Mouse (Mus musculus): Measurements from ENCODE around the gene Cadm2.

Gene Cadm2

DNA sequence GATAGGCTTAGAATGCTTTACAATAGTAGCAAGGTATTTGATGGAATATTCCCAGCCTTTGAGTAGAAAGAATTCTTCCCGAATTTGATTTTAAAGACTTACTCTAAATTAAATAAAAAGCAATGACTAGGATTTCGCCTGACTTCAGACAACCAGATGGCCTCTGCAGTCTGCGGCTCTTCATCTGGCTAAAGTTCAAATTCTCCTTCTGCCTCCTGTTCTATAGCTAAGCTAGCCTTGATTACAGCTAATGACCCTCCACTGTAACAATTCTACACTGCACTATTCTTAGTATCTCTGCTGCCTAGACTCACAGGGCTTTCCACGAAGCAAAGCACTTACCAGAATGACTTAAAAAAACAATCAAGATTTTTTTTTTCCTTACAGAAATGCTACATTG is 495.9 kb downstream of the Cadm2 start:
- DNase-seq (ENCODE audit: low read depth, low spot score), result no peak

- no peak for DNase-seq (ENCODE audit: low read depth, low spot score)
Measured at GRCm38 (mm10) chr16:67122532-67122931, 498.2 kb downstream of the Cadm2 start.

DNA sequence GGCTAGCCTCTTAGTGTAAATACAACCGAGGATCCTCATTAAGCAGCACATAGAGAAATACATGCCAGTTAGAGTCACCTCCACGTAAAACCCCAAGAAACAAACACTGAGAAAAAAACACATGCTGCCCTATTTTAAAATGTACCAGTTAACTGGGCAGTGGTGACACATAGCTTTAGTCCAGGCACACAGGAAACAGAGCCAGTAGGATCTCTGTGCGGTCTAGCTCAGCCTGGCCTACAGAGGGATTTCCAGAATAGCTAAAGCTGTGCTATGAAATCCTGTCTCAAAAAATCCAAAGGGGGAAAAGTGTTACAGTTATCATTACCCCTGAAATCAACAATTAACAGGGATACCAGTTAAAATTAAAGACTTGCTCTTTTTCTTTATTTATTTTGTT is 498.9 kb downstream of the Cadm2 start:
- no peak for DNase-seq (ENCODE audit: low read depth, low spot score)

DNA sequence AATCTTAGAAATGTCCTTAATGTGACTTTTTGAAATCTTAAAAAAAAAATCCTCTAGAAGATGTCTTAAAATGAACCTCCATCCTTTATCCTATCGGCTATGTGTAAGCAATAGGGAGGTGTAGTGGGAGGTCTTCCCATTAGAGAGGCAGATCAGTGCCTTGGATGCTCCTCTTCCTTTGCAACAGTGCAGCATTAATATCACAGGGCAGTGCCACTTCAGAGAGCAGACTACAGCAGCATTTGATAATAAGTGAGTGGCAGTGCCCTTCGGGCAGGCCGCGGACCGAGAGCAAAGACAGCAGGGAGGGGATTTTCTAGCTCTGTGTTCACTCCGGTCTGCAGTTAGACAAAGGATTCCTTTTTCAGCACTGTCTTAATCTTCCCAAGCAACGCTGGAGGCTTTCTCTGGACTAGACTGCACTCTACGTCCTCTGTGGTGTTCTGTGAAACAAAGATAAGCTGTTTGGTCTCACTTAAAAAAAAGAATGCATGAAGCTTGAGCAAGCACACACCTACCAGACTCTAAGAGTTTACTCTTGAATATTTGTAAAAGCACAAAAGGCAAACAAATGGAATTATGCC is 514.1 kb downstream of the Cadm2 start:
- DNase-seq (ENCODE audit: low read depth, low spot score), result no peak

DNA sequence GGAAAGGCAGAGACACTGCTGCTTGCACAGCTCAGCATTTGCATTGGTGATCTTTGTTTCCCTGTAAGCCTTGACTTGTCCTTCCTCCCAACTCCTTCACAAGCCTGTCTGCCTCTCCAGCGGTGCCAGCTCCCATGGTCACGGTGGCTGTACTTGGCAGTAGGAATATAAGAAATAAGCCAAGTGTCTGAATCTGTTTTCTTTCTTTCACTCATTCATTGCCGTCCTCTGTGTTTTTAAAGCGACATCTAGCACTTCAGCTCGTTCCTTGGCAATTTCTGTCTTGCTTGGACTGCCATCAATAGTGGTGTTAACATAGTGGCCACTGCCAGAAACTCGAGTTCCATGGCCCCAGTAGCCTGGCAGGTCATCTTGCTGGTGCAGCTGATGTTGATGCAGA is 524.0 kb downstream of the Cadm2 start:
- DNase-seq (ENCODE audit: low read depth, low spot score), result no peak

DNA sequence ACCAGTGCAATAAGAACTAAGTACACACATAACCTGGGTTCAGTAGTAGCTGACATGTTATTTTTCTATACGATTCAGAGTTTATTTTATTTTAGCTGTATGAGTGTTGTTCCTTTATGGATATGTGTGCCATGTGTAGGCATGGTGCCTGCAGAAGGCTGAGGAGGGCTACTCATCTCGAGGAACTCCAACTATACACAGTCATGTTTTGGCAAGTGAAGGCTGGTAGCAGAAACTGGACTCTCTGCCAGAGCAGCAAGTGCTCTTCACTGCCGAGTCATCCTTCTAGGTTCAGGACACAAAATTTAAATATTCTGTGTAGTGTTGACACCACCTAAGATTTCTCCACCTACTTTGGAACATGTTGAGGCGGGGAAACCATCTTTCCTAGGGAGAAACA is 524.8 kb downstream of the Cadm2 start:
- DNase-seq (ENCODE audit: low read depth, low spot score), result no peak

GRCm38 (mm10) chr16:67089747-67090146 is 531.0 kb downstream of the Cadm2 start:
- peak; percentile 14 for DNase-seq (ENCODE audit: low read depth, low spot score)

- DNase-seq (ENCODE audit: low read depth, low spot score), result no peak
Measured at GRCm38 (mm10) chr16:67079318-67079717, 541.4 kb downstream of the Cadm2 start.

DNA sequence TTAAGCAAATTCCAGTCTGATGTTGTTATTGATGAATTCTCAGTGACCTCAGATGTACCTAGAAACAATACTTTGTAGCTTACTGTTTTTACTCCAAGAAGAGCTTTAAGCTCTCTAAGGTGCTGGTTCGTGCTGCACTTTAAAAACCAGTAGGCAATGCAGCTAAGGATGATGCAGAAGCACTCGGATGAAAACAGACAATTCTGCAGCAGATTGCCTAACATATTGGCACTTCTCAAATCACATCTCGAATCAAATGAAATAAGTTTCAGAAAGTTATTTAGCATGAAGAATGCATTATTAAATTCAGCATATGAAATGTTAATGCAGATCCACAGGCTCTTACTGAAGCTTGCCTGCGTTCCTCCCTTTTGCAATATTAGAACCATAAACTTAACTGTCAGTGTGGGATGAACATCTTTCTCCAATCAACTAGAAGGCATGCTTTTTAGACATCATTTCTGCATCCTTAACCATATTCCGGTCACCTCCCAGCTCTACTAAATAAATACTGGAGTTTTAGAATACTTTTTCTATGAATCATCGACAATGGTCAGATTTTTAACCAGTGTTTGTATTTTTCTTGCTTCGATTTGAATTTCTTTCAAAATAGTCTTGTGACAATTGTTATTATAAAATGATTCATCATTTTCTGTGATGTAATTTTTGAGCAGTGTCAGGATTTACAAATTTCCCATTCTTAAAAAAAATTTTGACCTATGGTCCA is 544.4 kb downstream of the Cadm2 start:
- DNase-seq (ENCODE audit: low read depth, low spot score), result no peak

DNA sequence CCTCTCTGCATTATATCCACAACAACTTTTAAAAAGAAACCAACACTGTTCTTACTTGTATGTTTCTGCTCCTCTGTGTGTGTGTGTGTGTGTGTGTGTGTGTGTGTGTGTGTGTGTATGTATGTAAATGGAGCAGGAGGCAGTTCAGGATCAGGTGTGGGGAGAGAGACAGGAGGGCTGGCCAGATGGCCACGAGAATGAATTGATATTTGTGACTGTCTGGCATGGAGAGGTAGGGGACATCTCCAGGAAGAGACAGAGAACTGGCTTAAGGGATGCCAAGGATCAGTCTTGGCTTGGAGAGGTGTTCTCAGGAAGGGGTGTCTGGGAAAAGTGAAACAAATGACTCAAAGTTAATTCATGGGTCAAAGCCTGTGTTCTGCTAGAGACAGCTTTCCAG is 552.2 kb downstream of the Cadm2 start:
- no peak for DNase-seq (ENCODE audit: low read depth, low spot score)

- no peak for DNase-seq (ENCODE audit: low read depth, low spot score)
Measured at GRCm38 (mm10) chr16:67030918-67031317, 589.8 kb downstream of the Cadm2 start.

- DNase-seq (ENCODE audit: low read depth, low spot score), result no peak
Measured at GRCm38 (mm10) chr16:67019856-67020255, 600.9 kb downstream of the Cadm2 start.

- DNase-seq (ENCODE audit: low read depth, low spot score), result no peak
Measured at GRCm38 (mm10) chr16:67017710-67018109, 603.0 kb downstream of the Cadm2 start.

- no peak for DNase-seq (ENCODE audit: low read depth, low spot score)
Measured at GRCm38 (mm10) chr16:67003161-67003560, 617.5 kb downstream of the Cadm2 start.

DNA sequence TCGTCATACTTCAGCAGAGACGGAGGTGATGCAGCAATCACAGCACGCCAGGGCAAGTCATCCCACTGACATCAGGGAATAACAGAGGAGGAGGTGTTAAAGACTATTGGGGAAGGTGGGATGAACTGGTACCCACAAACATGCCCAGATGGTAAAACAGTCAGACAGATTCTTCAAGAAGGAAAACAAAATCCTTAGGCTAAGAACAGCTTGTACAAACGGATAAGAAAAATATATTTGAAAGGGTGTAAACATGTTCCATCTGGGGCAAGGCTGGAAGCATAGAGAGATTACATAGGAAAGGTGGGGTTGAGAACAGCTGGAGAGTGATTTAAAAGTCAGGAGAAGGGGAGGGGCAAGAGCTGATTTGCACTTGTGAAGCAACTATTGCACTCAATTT is 619.0 kb downstream of the Cadm2 start:
- no peak for DNase-seq (ENCODE audit: low read depth, low spot score)

DNA sequence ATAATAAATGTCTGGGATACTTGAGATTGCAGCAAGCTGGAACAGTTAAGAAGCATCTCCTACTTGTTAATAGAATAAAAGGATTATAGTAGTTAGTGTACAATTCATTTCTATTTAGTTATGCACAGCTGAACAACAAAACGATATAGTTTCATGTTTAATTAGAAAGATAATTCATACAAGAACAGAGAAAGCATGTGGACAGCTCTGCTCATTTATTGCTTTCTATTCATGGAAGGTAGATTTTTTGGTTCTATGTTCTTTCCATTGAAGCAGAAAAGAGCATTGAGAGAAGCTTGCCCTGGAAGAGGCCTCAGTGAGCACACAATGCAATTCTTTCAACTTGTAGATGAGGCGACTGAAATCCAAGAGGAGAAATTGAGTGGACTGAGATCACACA is 623.2 kb downstream of the Cadm2 start:
- DNase-seq (ENCODE audit: low read depth, low spot score), result no peak

DNA sequence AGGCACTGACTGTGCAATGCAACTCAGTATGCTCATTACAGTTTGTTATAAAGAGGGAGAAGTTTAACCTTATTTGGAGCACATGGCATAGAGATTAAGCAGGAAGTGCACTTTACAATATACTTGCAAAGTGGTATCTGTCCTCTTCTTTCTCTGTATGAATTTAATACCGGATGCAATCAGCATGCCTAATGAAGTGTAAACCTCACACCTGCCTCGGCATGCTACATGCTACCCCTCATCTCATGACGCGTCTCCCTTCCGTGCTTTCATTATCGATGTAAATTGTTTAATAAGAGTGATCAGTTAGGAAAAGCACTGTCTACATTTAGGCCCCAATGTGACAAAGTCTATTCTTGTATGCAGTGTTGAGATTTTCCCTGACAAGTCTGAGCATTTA is 633.0 kb downstream of the Cadm2 start:
- DNase-seq (ENCODE audit: low read depth, low spot score), result no peak

DNA sequence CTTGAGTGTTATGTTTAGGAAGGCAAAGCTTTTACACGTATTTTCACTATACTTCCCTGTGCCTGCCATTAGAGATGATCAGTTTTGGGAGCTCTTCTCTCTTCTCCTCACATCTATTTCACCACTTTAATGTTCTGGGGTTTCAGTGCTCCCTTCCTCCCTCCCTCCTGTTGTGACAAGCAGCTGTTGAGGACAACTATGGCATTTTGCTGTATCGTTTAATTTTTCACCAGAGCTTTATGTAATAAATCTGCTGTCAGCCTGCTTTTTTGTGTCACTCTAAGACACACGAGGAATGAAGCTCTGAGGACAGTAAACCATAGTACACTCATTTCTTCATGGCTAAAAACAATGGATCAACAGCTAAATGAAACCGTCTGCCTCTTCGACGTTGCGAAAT is 633.8 kb downstream of the Cadm2 start:
- no peak for DNase-seq (ENCODE audit: low read depth, low spot score)

DNA sequence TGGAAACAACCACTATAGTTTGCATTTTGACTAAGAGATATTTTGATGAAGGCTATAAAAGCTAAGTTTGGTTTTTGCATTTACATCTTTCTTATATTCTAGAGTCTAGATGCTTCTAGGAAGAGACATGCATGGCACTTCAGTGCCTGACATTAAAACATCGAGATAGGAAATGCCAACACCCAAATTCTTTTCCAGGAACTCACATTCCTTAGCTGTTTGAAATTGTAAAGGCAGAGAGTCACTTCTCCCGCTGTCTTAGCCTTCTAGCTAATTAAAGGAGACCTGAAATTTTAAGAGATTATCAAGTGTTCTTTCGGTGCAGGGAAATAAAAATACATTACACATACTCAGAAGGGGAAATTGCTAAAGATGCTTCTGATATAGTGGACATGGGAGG is 649.8 kb downstream of the Cadm2 start:
- peak; percentile 39 for DNase-seq (ENCODE audit: low read depth, low spot score)

DNA sequence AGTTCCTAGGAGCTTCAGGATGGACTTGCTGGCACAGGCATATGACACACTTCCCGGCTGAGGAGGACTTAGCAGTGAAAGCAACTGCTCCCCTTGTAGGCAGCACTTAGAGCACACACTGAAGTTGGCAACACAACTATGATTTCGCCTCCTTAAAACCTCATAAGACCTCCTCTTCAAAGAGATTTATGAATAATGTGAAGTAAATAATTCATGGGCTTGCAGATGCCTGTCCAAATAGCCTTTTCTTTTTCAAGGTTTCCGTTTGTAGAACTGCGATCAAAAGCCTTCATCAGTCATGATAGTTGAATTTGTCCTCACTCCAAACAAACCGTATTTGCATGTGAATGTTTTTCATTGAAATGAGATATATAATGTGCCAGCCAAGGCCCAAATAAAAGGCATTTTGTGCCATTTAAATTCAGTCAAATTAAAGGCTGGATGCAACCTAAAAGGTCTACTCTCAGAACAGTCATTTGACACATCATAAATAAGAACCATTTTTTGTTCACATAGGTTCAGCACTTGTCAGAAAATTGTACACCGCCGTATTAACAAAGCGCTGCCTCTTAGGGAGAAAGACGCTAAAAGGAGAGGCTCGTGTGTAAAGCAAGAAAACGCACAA is 651.1 kb downstream of the Cadm2 start:
- DNase-seq (ENCODE audit: low read depth, low spot score), result no peak

DNA sequence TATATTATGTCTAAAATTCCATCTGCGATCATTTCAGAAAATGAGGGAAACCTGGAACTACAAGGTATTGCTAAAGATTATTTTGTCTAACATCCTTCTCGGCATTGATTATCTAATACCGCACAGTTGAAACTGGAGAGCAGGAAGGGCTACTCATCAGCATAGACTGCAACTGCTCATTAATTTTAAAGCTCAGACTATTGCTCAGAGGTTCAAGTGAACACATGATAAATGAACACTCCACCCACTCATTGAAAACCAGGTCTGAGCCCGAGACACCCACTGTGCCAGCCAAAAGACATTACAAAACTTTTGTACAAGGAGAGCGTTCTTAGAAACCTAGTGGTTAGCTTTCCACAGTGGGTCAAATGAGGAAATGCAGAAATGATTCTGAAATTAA is 652.4 kb downstream of the Cadm2 start:
- no peak for DNase-seq (ENCODE audit: low read depth, low spot score)

DNA sequence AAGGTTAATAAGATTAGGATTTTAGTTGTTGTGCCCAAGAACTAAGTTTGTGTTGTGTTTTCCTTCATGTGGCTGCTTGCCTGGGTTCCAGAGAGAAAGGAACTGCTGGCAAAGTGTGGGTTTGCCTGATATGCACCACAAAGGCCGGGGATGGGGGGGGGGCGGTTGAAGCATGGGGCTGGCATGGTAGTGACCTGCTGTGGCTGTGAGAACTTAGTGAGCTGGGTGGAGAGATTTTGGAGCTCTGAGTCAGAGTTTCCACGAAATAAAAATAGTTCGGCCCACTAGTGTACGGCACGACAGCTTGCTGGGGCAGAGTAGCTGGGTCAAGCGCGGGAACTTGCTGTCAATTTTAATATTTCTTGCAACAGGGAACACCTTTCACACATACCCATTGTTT is 653.0 kb downstream of the Cadm2 start:
- DNase-seq (ENCODE audit: low read depth, low spot score), result no peak

DNA sequence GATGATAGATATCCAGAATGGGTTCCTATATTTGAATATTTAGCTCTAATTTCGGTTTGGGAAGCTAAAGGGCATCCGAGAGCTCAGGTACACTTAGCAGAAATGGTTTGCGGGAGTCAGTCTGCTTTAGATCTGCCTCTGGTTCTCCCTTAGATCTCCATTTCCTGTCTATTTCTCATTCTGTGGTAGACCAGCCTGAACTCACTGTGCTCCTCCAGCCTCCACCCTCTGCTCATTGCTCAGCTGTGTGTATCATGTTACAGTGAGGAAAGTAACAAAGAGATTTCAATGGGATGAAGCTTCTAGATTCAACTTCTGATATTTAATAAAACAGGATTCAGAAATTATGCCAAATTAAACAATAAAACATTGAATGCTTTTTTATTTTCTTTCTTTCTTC is 661.6 kb downstream of the Cadm2 start:
- DNase-seq (ENCODE audit: low read depth, low spot score), result no peak
